ENCODE assay signal across 7 mouse cellular contexts in the genomic region with DNA sequence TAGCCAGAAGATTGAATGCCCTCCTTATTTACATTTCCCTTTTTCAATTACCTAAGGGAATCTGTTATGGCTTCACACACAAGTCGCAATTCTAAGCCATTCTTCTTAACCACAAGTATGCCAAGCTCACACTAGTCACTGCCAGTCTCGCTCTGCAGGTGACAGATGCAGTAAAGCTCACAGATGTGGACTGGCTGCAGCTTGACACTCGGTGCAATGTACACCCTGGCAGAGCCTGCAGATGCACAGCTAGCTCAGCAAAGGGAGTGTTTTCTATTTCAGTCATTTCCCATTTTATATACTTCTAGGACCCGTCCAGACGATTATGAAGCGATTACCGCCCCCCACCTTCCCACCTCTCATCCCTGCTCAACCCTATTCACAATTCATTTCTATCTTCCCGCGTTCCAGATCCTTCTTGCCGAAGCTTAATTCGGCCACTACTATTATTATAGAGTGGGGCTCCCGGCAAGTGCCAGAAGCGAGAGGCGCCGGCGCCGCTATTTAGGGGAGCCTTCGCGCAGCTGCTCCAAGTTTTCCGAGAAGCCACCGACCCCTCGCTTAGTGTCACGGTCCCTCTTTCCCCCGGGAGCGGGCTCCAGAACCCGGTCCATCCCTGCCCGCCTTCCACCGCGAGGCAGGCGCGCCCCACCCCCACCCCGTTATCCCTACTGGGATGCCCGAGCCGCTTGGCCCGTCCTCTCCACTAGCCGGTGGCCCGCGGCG. TPM values are rescaled to one million over a fixed set of nuclear protein-coding genes. Genes with fewer than 3 reads are reported as not detected.
A peak's percentile ranks its signal among the peaks of the same experiment; 100 is the strongest.
DNase-seq lines count a peak whose midpoint lies in the region; ATAC-seq lines count a peak whose summit lies in the region.

No protein-coding gene starts in this region.

- peak overlapping the region; percentile 95 for H3K4me3 ChIP-seq in limb, embryonic 11.5 days (ENCODE audit: low read depth, low read length)
- H3K4me3 ChIP-seq in neural tube, embryonic 13.5 days = peak overlapping the region; percentile 98

- 1% methylated on average over 39 of the region's 39 CpGs for WGBS in limb, embryonic 11.5 days
- under 1% methylated on average over 39 of the region's 39 CpGs for WGBS in neural tube, embryonic 13.5 days

- H3K4me2 ChIP-seq in limb, embryonic 11.5 days (ENCODE audit: low read depth, severe bottlenecking) = peak overlapping the region; percentile 89
- H3K4me2 ChIP-seq in neural tube, embryonic 13.5 days = peak overlapping the region; percentile 79

- no peaks in the 10 kb centered on the region for H3K9me3 ChIP-seq in limb, embryonic 11.5 days (ENCODE audit: control insufficient read depth, low read length)
- H3K9me3 ChIP-seq in neural tube, embryonic 13.5 days = no peaks in the 10 kb centered on the region

- peaks cover 7% of the 10 kb centered on the region for H3K4me1 ChIP-seq in limb, embryonic 11.5 days (ENCODE audit: control insufficient read depth, insufficient read depth, low read length)
- H3K4me1 ChIP-seq in neural tube, embryonic 13.5 days (replicated peaks) = peaks cover 46% of the 10 kb centered on the region

- H3K9ac ChIP-seq in limb, embryonic 11.5 days (ENCODE audit: low read length) = peak overlapping the region; percentile 96
- H3K9ac ChIP-seq in neural tube, embryonic 13.5 days = peak overlapping the region; percentile 99

- DNase-seq in left cerebral cortex, adult 18-20 months (ENCODE audit: low spot score in 2 of 2) = peak; percentile 32 to 35
- DNase-seq in left cerebral cortex, postnatal 10 days (ENCODE audit: extremely low spot score in 1 of 2, low spot score in 2 of 2) = no peak
- DNase-seq in ZHBTc4 (ENCODE audit: low read depth, low spot score) = peak; percentile 15
- peak; percentile 34 for DNase-seq in limb, embryonic 11.5 days (ENCODE audit: low spot score)
- DNase-seq in urinary bladder, adult 2 months (ENCODE audit: low spot score) = no peak

- H3K36me3 ChIP-seq in limb, embryonic 11.5 days (ENCODE audit: control insufficient read depth, insufficient read depth, low read length) = no peaks in the 10 kb centered on the region
- no peaks in the 10 kb centered on the region for H3K36me3 ChIP-seq in neural tube, embryonic 13.5 days

- ATAC-seq in erythroid progenitor cell, adult 5-6 weeks (replicated peaks; ENCODE audit: low FRiP score, poor library complexity, severe bottlenecking) = peak; percentile 60
- peak; percentile 57 for ATAC-seq in limb, embryonic 11.5 days (ENCODE audit: insufficient number of reproducible peaks, low FRiP score, low TSS enrichment, low read depth)
- peak; percentile 86 for ATAC-seq in neural tube, embryonic 13.5 days (ENCODE audit: low read depth)

- intact Hi-C loops in left cerebral cortex, postnatal 10 days (cut with DNase I) = no loop called here

- peak overlapping the region; percentile 62 for H3K27ac ChIP-seq in limb, embryonic 11.5 days (replicated peaks; ENCODE audit: low read depth, low read length)
- peak overlapping the region; percentile 98 for H3K27ac ChIP-seq in neural tube, embryonic 13.5 days (replicated peaks)

- no peaks in the 10 kb centered on the region for H3K27me3 ChIP-seq in limb, embryonic 11.5 days (ENCODE audit: control insufficient read depth, insufficient read depth, low read length)
- no peaks in the 10 kb centered on the region for H3K27me3 ChIP-seq in neural tube, embryonic 13.5 days

RNA-seq across cellular contexts. Expression of a gene that starts 1.3 kb away (rescaled TPM):
- total RNA-seq in left cerebral cortex, adult 18-20 months (2021) = 10 to 100 TPM; 67.4 to 73.2 TPM
- total RNA-seq in left cerebral cortex, postnatal 10 days (2021) = 10 to 100 TPM; 65.2 to 68.5 TPM
- total RNA-seq in erythroid progenitor cell, adult 5-6 weeks (2015; ENCODE audit: low replicate concordance) = 18.7 and 20.5 TPM in 2 replicates
- 16.3 and 21.1 TPM in 2 replicates for total RNA-seq in erythroid progenitor cell, adult 5-6 weeks (2017; ENCODE audit: low replicate concordance)
- polyA plus RNA-seq in limb, embryonic 11.5 days (2014; fragmentation: Nextera tagmentation; extraction: Ambion mirVana) = 88.7 and 91.3 TPM in 2 replicates
- polyA plus RNA-seq in neural tube, embryonic 13.5 days (2015; fragmentation: Nextera tagmentation; extraction: Ambion mirVana) = 101 and 109 TPM in 2 replicates
- 32.4 and 36.6 TPM in 2 replicates for polyA plus RNA-seq in urinary bladder, adult 2 months (2012; rRNA removed)

Comparison
In these comparisons a context has a peak if more than half of its experiments do, and no peak if none do; other contexts are left out.
1. DNase-seq: peak in left cerebral cortex, adult 18-20 months (2 of 2), ZHBTc4 (single experiment) and limb, embryonic 11.5 days (single experiment); none in left cerebral cortex, postnatal 10 days (0 of 2) and urinary bladder, adult 2 months (single experiment).
2. Peak in every context shown above with its lines, with median percentiles within 50 percentile points of each other: ATAC-seq.